Mouse (Mus musculus): ENCODE measurements around the gene Itpr3. TPM values are rescaled to one million over a fixed set of nuclear protein-coding genes. Genes with fewer than 3 reads are reported as not detected.

The Itpr3 gene
- polyA plus RNA-seq, 2 experiments = 5.1 to 12.4 TPM

GRCm38 (mm10) chr17:27125669-27126202 lies 68.6 kb downstream of the Itpr3 start:
- WGBS = 91% methylated on average over 11 of the region's 11 CpGs
- Histone ChIP-seq H3K27me3 (ENCODE audit: control insufficient read depth, insufficient read depth, low read length) (no peaks in the 10 kb centered on the region), H3K9me3 (ENCODE audit: control insufficient read depth, low read length) (no peaks in the 10 kb centered on the region), H3K4me1 (ENCODE audit: control insufficient read depth, insufficient read depth, low read length) (peaks cover 10% of the 10 kb centered on the region; the same call in 1 of the 2 replicates), H3K4me2 (replicated peaks; ENCODE audit: low read depth, low read length, severe bottlenecking) (no peak overlapping the region), H3K4me3 (replicated peaks; ENCODE audit: low read length) (no peak overlapping the region), H3K9ac (ENCODE audit: low read depth, low read length, severe bottlenecking) (peak overlapping the region; percentile 34; the same call in 1 of the 2 replicates), H3K27ac (replicated peaks; ENCODE audit: low read depth, low read length) (no peak overlapping the region), H3K36me3 (ENCODE audit: control insufficient read depth, insufficient read depth, low read length) (peaks cover 50% of the 10 kb centered on the region)
- DNase-seq (ENCODE audit: low spot score) (no peak), ATAC-seq (ENCODE audit: low FRiP score, low read depth) (no peak)
- TF ChIP-seq POLR2A (IDR thresholded peaks at IDR 0.05; ENCODE audit: borderline replicate concordance, extremely low read depth, insufficient read depth, insufficient read length) = no peak

- 82% methylated on average over 10 of the region's 10 CpGs for WGBS
- H3K4me1 ChIP-seq (ENCODE audit: control insufficient read depth, insufficient read depth, low read length) = peaks cover 10% of the 10 kb centered on the region; the same call in 1 of the 2 replicates
- no peak for ATAC-seq (ENCODE audit: low FRiP score, low read depth)
Measured at GRCm38 (mm10) chr17:27126974-27127373, 69.9 kb downstream of the Itpr3 start.

DNA sequence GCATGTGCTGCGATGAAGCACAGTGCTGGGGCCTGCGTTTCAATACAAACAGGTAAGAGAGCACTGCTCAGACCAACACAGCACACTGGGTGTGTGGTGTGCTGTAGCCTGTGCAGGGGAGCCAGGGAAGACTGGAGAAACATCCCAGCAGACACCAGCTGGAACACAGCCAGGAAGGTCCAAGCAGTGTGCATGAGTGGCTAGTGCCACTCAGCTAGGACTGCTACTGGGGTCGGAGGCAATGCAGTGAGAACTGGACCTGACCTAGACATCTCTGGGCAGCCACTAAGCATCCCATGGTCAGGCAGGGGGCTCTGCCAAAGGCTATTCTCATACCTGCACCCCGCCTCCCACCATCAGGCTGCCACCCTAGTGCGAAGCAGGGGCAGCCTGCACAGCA lies 71.1 kb downstream of the Itpr3 start:
- no peaks in the 10 kb centered on the region for H3K27me3 ChIP-seq (ENCODE audit: control insufficient read depth, insufficient read depth, low read length)
- no peak overlapping the region for H3K27ac ChIP-seq (replicated peaks; ENCODE audit: low read depth, low read length)
- no peak overlapping the region for H3K4me2 ChIP-seq (replicated peaks; ENCODE audit: low read depth, low read length, severe bottlenecking)
- no peak for TF ChIP-seq POLR2A (IDR thresholded peaks at IDR 0.05; ENCODE audit: borderline replicate concordance, extremely low read depth, insufficient read depth, insufficient read length)
- H3K9ac ChIP-seq (ENCODE audit: low read depth, low read length, severe bottlenecking) = no peak overlapping the region
- no peak for ATAC-seq (ENCODE audit: low FRiP score, low read depth)
- H3K4me1 ChIP-seq (ENCODE audit: control insufficient read depth, insufficient read depth, low read length) = peaks cover 13% of the 10 kb centered on the region
- H3K9me3 ChIP-seq (ENCODE audit: control insufficient read depth, low read length) = no peaks in the 10 kb centered on the region
- DNase-seq (ENCODE audit: low spot score) = no peak
- peaks cover 37% of the 10 kb centered on the region for H3K36me3 ChIP-seq (ENCODE audit: control insufficient read depth, insufficient read depth, low read length)
- H3K4me3 ChIP-seq (replicated peaks; ENCODE audit: low read length) = no peak overlapping the region
- WGBS = 90% methylated on average over 5 of the region's 5 CpGs

More at GRCm38 (mm10) chr17:27126974-27127373, 69.9 kb downstream of the Itpr3 start:
- Histone ChIP-seq H3K27ac (replicated peaks; ENCODE audit: low read depth, low read length) (no peak overlapping the region), H3K9ac (ENCODE audit: low read depth, low read length, severe bottlenecking) (no peak overlapping the region), H3K9me3 (ENCODE audit: control insufficient read depth, low read length) (no peaks in the 10 kb centered on the region), H3K4me2 (replicated peaks; ENCODE audit: low read depth, low read length, severe bottlenecking) (no peak overlapping the region), H3K4me3 (replicated peaks; ENCODE audit: low read length) (no peak overlapping the region), H3K27me3 (ENCODE audit: control insufficient read depth, insufficient read depth, low read length) (no peaks in the 10 kb centered on the region), H3K36me3 (ENCODE audit: control insufficient read depth, insufficient read depth, low read length) (peaks cover 47% of the 10 kb centered on the region)
- DNase-seq (ENCODE audit: low spot score) = no peak
- no peak for TF ChIP-seq POLR2A (IDR thresholded peaks at IDR 0.05; ENCODE audit: borderline replicate concordance, extremely low read depth, insufficient read depth, insufficient read length)

- Histone ChIP-seq H3K9ac (ENCODE audit: low read depth, low read length, severe bottlenecking) (no peak overlapping the region), H3K27me3 (ENCODE audit: control insufficient read depth, insufficient read depth, low read length) (no peaks in the 10 kb centered on the region), H3K4me1 (ENCODE audit: control insufficient read depth, insufficient read depth, low read length) (peaks cover 16% of the 10 kb centered on the region), H3K4me3 (replicated peaks; ENCODE audit: low read length) (no peak overlapping the region), H3K9me3 (ENCODE audit: control insufficient read depth, low read length) (no peaks in the 10 kb centered on the region), H3K27ac (replicated peaks; ENCODE audit: low read depth, low read length) (no peak overlapping the region), H3K36me3 (ENCODE audit: control insufficient read depth, insufficient read depth, low read length) (peaks cover 26% of the 10 kb centered on the region), H3K4me2 (replicated peaks; ENCODE audit: low read depth, low read length, severe bottlenecking) (no peak overlapping the region)
- no peak for TF ChIP-seq POLR2A (IDR thresholded peaks at IDR 0.05; ENCODE audit: borderline replicate concordance, extremely low read depth, insufficient read depth, insufficient read length)
- ATAC-seq (ENCODE audit: low FRiP score, low read depth) (no peak), DNase-seq (ENCODE audit: low spot score) (no peak)
- WGBS = 56% methylated on average over 13 of the region's 13 CpGs
Measured at GRCm38 (mm10) chr17:27129291-27129690, 72.2 kb downstream of the Itpr3 start.

DNA sequence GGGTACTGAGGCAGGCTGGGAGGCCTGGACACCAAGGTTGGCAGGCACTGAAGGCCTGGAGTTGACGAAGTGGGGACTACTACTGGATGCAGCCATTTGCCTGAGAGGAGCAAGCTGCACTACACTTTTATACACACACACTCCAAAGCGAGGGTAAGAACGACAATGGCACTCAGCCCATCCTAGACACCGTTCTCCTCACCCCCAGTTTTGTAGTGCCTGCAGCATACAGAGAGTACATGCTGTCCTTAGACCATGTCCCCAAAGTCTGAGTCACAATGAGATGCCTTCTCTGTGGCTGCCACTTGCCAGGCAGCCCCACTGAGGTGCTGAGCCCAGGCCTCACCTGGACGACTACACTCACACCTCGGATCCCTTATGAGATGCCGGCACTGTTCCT lies 72.7 kb downstream of the Itpr3 start:
- DNase-seq (ENCODE audit: low spot score) = no peak
- peaks cover 16% of the 10 kb centered on the region for H3K4me1 ChIP-seq (ENCODE audit: control insufficient read depth, insufficient read depth, low read length)
- H3K9ac ChIP-seq (ENCODE audit: low read depth, low read length, severe bottlenecking) = no peak overlapping the region
- TF ChIP-seq POLR2A (IDR thresholded peaks at IDR 0.05; ENCODE audit: borderline replicate concordance, extremely low read depth, insufficient read depth, insufficient read length) = no peak
- no peak overlapping the region for H3K27ac ChIP-seq (replicated peaks; ENCODE audit: low read depth, low read length)
- H3K36me3 ChIP-seq (ENCODE audit: control insufficient read depth, insufficient read depth, low read length) = peaks cover 22% of the 10 kb centered on the region
- ATAC-seq (ENCODE audit: low FRiP score, low read depth) = no peak
- H3K27me3 ChIP-seq (ENCODE audit: control insufficient read depth, insufficient read depth, low read length) = no peaks in the 10 kb centered on the region
- 83% methylated on average over 7 of the region's 7 CpGs for WGBS
- H3K4me2 ChIP-seq (replicated peaks; ENCODE audit: low read depth, low read length, severe bottlenecking) = no peak overlapping the region
- H3K9me3 ChIP-seq (ENCODE audit: control insufficient read depth, low read length) = no peaks in the 10 kb centered on the region
- H3K4me3 ChIP-seq (replicated peaks; ENCODE audit: low read length) = no peak overlapping the region
